Mouse (Mus musculus) neutrophil, adult 5-6 weeks (primary cell): ENCODE results near the gene Brd3. TPM values are rescaled to one million over a fixed set of nuclear protein-coding genes. Genes with fewer than 3 reads are reported as not detected.
A peak's percentile ranks its signal among the peaks of the same experiment; 100 is the strongest.

ENCODE experiments used
- ATAC-seq: fragments of 151-379, 151-347 bp; 2 replicates; pipeline ENCODE4 v1.8.0; 2017; ENCODE audit warnings: mild to moderate bottlenecking, moderate TSS enrichment; ENCODE audit not compliant: insufficient number of reproducible peaks, poor library complexity, low FRiP score, severe bottlenecking; ENCODE audit errors: extremely low read depth
- total RNA-seq: library from RNA; stranded (forward); fragments of 200-1000 nt; gene quantifications from 2 replicates; pipeline ENCODE4 v1.2.3, GENCODE M21; 2017

Brd3 gene
- total RNA-seq, 1 experiment from 2014 or later: 29.4 TPM

DNA sequence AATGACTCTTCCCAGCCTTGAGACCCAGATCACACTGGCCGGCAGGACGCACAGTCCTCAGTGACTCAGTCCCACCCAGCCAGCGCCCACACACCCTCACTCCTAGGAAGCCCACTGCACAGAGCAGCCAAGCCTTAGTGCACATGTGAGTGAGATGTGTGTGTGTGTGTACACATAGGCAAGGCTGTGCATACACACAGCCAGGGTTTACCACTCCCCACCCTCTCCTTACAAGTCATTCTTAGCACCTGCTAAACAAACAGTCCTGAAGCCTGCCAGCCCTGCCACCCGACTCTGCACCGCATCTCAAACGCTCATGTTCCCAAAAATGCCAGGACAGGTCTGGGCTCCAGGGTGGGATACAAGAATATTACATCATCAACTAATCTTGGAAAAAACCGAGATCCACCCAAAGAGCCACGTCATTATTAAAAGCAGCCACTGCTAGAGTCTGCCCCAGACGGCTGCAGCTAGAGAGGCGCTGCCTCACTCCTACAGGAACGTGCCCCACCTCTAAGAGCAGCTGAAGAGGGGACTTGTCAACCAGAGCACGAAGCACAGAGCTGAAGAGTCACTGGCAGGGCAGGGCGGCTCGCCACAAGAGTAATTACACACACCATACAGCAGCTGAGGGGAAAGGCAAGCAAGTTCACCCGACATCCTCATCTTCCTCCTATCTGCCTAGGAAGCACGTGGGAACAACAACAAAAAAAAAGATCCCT is 93.4 kb downstream of the Brd3 start:
- no peak for ATAC-seq

DNA sequence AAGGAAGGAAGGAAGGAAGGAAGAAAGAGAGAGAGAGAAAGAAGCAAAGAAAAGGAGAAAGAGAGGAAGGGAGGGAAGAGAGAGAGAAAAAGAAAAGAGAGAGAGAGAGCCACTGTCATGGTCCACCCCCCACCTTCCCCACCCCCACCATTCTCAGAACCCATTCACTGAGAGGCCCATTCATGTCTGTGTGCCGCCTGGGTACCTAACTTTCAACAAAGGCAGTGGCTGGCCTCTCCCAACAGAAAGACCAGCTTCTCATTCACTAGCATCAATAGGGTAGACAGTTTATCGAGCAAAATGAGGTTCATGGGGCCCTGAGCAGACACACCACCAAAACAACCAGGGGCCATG is 93.9 kb downstream of the Brd3 start:
- ATAC-seq: no peak

DNA sequence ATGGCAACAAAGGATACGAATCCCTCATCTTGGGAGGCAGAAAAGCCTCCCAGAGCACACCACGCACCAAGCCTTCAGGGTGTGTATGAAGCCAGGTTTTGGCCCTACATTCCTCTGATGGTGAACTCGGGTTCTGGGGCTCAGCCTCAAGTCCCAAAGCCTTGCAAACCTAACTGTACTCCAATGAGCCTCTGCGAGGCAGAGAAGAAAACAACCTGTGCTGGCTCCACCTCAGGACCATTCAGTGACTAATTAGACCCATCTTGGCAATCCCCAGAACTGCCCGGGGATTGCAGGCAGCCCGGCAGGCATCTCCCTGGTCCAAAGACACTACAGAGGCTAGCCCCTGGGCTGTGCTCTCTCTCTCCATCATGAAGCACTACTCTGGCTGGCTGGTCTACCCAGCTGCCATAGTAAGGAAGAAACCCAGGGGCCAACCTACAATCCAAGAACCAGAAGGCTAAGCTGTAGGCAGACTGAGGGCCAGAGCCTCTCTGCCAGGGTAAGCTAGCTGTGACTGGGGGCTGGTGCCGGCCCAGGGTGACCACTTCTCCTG is 95.1 kb downstream of the Brd3 start:
- no peak for ATAC-seq

DNA sequence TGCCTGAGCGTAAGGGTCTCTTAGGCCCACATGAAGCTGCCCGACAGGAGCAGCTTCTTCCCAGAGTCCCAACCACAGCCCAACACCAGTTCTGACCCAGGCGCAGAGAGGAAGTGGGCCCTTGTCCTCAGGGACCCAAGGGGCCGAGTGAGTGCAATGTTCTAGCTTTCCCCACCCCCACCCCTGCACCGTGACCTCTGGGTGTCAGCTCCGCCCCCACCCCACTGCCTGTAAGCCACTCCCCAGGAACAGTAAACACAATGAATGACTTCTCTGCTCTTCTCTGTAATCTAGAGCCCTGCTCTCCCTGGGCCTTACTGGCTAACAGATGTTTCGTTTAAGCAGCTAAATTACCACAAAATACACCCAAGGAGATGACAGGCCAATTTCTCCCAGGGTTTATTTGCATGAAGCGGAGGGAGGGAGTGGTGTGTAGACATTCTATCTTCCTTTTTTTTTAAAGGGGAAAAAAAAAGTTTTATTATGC is 95.7 kb downstream of the Brd3 start:
- peak; percentile 49 for ATAC-seq

DNA sequence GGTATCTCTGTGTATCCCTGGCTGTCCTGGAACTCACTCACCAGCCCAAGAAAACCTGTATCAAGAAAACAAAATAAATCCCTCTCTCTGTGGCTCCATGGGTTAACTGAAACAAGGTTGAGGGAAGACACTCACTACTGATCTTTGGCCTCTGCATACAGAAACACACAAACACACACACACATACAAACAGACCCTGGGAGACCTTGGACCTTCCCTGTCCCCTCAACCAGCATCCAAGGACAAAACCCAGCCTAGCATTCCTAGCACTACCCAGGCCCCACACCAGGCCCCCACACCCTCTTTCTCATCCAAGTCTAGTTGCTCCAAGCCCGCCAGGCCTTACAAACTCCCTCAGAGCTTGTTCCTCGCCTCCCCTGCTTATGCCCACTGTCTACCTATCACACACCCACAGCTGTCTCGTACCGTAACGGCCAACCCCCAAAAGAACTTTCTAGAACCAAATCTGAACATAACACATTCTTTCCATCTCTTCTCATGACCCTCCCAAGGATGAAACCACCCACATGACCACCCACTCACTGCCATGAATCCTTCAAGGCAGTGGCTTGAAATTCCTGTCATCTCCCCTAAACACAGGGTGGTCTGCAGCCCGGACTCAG is 96.8 kb downstream of the Brd3 start:
- ATAC-seq: no peak

DNA sequence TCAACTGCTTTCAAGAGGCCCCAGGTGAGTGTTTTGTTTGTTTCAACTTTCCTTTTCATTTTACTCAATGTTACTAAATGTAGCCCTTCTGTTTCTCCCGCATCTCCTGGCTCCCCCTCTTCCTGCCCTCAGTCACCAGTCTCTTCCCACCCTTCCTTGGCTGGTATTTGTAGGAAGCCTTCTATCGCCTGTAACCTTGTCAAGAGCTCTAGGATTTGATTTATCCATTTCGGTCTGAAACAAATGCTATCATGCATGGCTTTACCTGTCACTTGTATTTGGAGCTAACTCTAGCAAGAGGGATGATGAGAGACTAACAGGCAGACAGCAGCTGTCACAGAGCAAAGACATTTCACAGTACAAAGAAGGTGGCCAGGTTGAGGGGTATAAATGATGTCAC is 99.3 kb downstream of the Brd3 start:
- ATAC-seq: no peak

DNA sequence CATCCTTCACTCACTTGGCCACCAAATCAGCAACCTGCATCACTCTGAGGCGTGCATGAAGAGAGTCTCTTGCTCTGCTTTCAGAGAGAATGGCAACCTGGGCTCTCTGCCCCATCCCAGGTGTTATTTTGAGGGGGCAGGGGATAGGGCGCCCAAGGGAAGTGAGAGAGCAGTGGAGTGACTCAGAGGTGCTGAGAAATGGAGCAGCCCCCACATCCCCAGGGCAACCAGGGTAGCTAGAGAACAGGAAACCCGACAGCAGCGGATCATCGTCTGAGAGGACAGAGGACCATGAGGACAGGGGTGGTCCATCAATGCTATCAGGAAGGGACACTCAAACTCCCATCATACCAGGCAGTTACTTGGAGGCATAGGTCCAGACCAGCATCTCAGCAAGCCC is 100.5 kb downstream of the Brd3 start:
- peak; percentile 36; the same call in 1 of the 2 replicates for ATAC-seq

DNA sequence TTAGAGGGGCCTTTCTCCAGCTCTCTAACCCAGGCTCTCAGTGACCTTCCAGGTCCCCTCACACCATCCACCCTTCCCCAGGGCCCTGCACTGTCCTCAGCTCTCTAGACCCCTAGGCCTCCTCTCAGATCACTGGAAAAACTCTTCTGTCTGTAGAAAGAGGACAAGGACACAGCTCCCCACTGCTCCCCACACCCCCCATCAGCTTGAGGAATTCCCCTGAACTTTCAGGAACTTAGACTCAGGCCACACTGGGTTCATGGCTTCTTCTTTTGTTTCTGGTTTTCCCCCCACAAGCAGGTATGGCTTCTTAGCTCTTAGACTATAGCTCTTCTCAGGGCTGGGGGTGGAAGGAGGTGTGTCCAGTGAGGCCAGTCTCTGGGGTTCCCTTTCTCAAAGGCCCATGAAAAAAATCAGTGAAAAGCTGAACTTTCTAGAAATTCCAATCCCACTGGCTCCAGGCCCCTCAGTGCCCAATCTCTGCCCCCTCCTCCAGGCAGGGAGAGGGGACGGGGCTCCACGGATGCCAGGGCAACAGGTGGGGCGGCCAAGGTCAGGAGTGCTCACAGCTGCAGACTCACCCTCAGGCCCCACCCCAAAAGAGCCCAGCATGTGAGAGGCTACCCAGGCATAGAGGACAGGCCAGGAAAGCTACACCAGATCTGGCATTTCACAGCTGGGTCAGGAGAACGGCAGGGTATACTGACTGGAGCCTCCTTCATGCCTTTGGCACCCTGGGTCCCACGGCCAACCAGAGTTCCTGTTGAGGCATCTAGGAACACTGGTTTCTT is 102.2 kb downstream of the Brd3 start:
- peak; percentile 23 for ATAC-seq

DNA sequence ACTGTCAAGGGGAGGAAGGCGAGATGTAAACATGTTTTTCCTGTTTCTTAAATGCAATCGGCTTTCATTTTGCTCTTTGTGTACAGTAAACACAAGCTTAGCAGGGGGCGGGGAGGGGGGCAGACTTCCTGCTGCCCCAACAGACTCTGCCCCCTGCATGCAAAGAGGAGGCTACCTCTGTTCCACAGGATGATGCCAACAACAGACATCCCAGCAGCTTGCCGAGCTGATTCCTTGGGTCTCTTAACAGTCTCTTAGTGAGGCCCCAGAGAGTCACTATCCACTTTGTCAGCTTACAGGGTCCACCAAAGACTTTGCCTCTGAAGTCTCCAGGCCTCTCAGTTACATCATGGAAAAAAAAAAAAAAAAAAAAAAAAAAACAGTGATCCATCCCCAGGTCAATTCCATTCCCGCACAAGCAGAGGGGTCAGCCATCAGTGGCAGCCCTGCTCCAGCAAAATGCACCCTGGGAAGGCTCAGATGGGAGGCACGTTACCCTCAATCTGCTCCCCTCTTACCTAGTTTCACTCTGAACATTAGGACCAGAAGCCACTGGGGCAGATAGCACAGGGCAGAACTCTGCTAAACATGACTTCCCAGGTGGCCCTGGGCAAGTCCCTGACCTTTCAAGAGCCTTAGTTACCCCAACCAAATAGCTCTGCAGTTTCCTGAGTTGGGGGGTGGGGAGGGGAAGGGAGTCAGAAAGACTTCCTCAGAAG is 102.9 kb downstream of the Brd3 start:
- ATAC-seq: no peak

DNA sequence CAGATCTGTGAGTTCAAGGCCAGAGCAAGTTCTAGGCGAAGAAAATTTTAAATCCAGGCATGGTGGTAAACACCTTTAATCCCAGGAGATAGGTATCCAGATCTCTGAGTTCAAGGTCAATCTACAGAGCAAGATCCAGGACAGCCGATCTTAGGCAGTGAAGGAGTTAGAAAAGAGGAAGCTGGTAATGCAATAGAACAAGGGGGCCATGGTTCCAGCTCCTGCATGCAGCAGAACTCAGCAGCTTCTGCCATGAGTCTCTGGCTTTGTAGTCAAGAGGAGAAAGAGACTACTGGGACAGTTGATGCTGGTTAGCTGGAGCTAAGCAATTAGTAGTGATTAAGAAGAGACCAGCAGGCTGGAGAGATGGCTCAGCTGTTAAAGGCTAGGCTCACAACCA is 105.9 kb downstream of the Brd3 start:
- ATAC-seq: no peak

DNA sequence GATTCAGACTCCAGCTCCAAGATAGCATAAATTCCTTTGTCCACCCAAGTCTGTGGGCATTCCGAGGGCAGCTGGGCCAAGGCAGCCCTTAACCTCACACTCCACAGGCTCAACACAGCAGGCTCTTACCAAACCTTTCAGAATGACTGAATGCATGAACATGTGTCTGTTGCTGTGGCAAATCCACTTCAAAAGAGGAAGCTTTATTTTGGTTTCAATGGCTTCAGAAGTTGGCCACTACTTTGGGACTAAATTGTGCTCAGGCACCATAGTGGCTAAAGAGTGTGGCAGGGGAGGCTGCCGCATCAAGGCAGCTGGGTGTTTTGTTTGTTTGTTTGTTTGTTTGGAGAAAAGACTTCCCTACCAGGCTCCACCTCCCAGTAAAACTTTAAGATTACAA is 107.4 kb downstream of the Brd3 start:
- ATAC-seq: no peak

DNA sequence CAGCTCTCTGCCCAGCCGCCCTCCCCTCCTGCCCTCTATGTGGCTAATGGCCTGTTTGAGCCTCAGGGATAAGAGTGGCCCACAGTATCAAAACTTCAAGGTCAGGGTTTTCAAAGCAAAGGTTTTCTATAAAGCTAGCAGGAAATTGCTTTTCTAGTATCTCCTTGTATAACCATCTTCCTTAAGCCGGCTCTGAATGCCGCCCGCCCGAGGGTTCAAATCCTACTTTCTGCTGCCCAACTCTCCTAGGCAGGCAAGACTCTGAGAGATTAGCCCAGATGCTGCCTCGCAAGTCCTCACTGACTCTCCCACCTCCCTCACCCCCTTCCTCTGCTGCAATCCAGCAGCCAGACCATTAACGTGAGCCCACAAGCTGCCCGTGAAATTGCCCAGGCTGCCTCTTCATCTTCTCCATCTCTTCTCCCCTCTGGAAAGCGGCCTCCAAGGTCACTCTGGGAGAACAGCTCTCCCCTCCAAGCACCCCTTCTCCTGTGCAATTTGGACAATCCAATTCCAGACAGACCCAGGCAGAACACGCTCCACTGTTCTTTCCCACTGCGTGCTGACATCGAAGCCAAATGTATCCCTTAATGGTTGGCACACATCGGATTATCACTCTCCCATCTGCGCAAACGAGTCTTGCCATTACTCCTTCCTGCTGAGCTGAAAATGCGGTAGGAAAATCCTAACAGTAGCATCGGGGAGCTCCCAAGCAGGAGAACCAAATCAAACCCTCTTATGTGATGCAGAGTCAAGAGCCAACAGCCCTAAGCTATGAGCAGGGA is 110.6 kb downstream of the Brd3 start:
- ATAC-seq: no peak

Other genes with a start within 250 kb of the Brd3 start
- gene Vav2, start 80.6 kb downstream of the Brd3 start, total RNA-seq: 38.4 and 39.5 TPM in 2 replicates
- 0.25 and 0.47 TPM in 2 replicates for gene Brd3os, start 65.3 kb downstream of the Brd3 start, total RNA-seq
- gene Wdr5, start 7.5 kb upstream of the Brd3 start, total RNA-seq: 32.3 and 36.8 TPM in 2 replicates
- 5.4 and 8.4 TPM in 2 replicates for gene Rxra, start 168.8 kb upstream of the Brd3 start, total RNA-seq